Mouse (Mus musculus) stomach, postnatal 0 days (tissue): ENCODE results near the gene Nfic.

Experiments used
- CTCF ChIP-seq: IDR thresholded peaks from 2 replicates; pipeline ENCODE4 v1.5.1; 2016; ENCODE audit warnings: antibody characterized with exemption, low read depth, mild to moderate bottlenecking, moderate library complexity
- EP300 ChIP-seq: optimal IDR thresholded peaks from 2 replicates; pipeline ENCODE3; 2016; ENCODE audit warnings: antibody characterized with exemption

DNA sequence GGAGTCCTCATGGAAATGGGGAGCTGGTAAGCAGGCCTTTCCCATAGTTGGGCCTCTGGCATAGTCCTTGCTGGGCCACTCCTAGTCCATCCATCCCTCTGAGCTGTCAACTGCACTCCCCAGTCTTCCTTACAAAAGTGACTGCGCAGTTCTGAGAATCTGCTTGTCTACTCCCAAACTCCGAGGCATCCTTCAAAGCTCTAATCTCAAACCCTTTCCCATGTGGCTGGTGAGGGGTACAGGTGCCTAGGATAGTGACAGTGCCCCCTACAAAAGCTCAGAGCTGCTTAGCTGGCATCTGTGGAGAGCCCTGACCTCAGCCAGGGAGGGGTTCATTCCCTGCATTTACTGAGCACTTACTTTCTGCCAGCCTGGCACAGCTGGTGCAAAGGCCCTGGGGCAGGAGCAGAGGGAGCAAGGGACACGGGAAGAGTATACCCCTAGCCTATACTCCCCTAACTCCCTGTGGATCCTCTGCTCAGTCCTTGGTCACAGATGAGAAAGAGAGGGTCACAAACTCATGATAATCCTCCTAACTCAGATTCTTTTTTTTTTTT is 32.7 kb downstream of the Nfic start:
- TF ChIP-seq CTCF: no peak
- no peak for TF ChIP-seq EP300
